Mouse (Mus musculus): ENCODE results near the gene Rpl9-ps6. TPM values are rescaled to one million over a fixed set of nuclear protein-coding genes. Genes with fewer than 3 reads are reported as not detected.

Gene Rpl9-ps6
- total RNA-seq (2023), result 10 to 100 TPM; 46.8 to 62.8 TPM

GRCm38 (mm10) chr19:32466478-32466877, at the start of gene Rpl9-ps6:
TSS of gene Rpl9-ps6 (minus strand) at chr19:32466578.

DNA sequence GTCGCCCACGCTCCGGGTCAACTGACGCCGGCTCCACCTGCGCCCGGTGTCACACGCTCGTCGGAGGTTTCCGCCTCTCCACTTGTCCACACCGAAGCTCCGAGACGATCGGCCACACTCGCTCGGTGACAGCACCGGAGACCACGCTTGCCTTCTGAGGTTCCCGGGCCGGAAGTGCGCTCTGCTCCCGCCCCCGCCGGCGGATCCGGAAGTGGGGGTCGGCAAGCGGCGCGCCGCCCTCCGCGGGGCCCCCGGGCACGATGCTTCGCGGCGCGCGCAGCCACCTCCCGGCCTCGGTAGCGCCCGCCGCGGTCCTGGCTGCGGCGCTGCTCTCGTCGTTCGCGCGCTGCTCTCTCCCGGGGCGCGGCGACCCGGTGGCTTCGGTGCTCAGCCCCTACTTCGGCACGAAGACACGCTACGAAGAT, 19.3 kb upstream of the Rpl9-ps6 start, which contains the start of gene Minpp1:
Minpp1 (plus strand) TSS at position 89 of the 425 bp plus-strand sequence.

Other genes with a start within 250 kb of the Rpl9-ps6 start
- gene Sgms1, start 76.9 kb downstream of the Rpl9-ps6 start, total RNA-seq (2023), result 100 to 1,000 TPM; 148 to 170 TPM
- gene Minpp1, start 19.2 kb upstream of the Rpl9-ps6 start, total RNA-seq (2023), result 10 to 100 TPM; 20.5 to 21.4 TPM
- gene Papss2, start 129.2 kb upstream of the Rpl9-ps6 start, total RNA-seq (2023), result 10 to 100 TPM in 1 of 2 experiments, 1 to 10 TPM in 1; 8.0 to 11.7 TPM